Mouse (Mus musculus): Measurements from ENCODE around the gene Fam193a.

The Fam193a gene

GRCm38 (mm10) chr5:34381700-34382099, 12.0 kb downstream of the Fam193a start:
- DNase-seq (ENCODE audit: low read depth, low spot score), result no peak

DNA sequence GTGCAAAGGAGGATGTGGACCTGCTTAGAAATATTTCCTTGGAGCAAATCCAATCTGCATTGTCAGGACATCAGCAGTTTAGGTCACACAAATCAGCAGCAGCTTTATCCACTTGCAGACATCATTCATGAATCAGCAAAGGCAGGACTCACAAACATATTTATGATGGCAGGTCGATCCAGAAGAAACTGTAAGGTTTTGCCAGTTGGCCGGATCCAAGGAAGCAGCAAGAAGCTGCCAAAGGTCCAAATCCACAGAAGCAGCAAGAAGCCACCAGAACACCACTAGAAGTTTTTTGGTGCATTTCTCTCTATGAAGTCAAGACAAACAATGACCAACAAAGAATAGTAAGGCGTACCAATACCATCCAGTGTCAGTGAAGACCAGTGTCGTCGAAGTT, 15.9 kb downstream of the Fam193a start:
- no peak for DNase-seq (ENCODE audit: low read depth, low spot score)

DNA sequence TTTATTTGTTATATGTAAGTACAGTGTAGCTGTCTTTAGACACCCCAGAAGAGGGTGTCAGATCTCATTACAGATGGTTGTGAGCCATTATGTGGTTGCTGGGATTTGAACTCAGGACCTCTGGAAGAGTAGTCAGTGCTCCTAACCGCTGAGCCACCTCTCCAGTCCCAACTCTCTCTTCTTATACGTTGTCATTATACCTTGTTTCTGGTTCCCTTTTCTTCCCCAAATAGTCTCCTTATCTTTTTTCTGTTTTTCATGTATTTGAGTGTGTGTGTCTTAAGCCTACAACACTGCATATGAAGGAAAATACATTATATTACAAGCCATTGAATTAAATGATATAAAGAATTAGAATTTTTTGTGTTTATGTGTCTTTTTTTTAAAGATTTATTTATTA, 17.0 kb downstream of the Fam193a start:
- no peak for DNase-seq (ENCODE audit: low read depth, low spot score)

DNA sequence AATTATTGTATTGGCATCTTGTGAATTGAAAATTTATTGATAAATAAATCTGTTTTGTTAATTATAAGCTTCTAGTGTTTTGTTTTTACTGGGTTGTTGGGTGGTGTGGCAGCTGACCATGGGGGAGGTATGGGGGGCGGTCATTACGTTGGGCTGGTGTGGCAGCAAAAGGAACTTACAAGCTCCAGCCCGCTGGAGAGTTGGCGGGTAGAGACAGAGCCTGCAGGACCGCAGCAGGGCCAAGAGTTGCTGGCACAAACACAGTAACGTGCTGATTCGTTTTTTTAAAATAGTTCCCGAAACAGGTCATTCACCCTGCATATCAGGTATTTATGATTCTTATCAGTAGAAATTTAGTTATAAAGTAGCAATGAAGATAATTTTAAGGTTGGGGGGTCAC, 23.5 kb downstream of the Fam193a start:
- no peak for DNase-seq (ENCODE audit: low read depth, low spot score)

DNA sequence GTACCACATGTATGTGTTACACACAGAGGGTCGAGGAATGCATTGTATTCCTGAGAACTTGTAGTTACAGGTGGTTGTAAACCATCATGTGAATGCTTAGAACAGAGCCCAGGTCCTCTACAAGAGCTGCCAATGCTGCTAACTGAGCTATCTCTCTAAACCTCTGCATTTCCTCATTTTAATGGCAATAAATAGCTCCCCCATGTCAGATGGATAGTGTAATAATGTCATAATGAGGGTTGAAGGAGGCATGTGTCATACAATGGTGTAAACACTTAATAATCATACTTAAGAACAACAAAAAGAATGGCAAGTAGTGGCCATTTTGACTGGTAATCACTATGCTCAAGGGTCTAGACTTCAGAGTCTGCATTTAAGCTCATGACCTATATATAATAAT, 25.6 kb downstream of the Fam193a start:
- DNase-seq (ENCODE audit: low read depth, low spot score), result no peak

- DNase-seq (ENCODE audit: low read depth, low spot score), result no peak
Measured at GRCm38 (mm10) chr5:34395850-34396540, 26.3 kb downstream of the Fam193a start.

- DNase-seq (ENCODE audit: low read depth, low spot score), result no peak
Measured at GRCm38 (mm10) chr5:34397866-34398265, 28.1 kb downstream of the Fam193a start.

DNA sequence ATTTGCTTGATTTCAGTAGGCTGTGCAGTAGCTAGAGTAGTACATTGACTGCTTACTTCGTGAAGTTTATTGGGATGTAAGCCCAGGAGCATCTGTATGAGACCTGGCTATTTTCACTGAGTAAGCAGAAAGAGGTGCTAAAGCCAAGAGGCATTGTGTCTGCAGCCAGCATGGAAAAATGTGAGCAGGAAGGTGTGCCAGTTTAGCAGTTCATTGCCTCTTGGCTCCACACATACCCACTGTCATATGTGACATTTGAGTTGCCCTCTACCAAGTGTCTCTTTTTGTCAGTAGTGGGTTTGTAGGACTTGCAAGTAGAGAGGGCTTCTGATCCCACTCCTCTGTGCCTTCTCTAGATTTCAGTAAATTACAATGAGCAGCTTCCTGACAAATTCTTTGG, 28.6 kb downstream of the Fam193a start:
- DNase-seq (ENCODE audit: low read depth, low spot score), result no peak

- no peak for DNase-seq (ENCODE audit: low read depth, low spot score)
Measured at GRCm38 (mm10) chr5:34407366-34407918, 37.7 kb downstream of the Fam193a start.

DNA sequence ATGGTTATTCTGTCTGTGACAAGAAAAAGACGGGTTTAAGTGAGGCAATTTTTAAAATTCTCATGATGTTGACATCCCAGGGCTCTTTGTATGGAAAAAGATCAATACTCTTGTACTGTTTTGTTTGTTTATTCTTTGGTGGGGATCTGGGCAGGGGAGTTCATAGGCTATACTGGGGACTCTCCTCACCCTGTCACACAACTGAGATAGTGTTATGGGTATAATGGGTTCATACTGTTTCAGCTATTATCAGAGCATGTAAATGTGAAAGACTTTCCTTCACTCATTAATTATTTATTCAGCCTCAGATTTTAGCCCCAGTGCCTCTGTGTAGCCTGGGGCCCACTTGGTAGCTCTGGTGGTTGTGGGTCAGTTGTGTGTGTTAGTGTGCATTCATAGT, 39.3 kb downstream of the Fam193a start:
- DNase-seq (ENCODE audit: low read depth, low spot score), result no peak

GRCm38 (mm10) chr5:34410819-34411218, 41.1 kb downstream of the Fam193a start:
- no peak for DNase-seq (ENCODE audit: low read depth, low spot score)

- no peak for DNase-seq (ENCODE audit: low read depth, low spot score)
Measured at GRCm38 (mm10) chr5:34413921-34414320, 44.2 kb downstream of the Fam193a start.

GRCm38 (mm10) chr5:34417251-34418008, 47.7 kb downstream of the Fam193a start:
- no peak for DNase-seq (ENCODE audit: low read depth, low spot score)

DNA sequence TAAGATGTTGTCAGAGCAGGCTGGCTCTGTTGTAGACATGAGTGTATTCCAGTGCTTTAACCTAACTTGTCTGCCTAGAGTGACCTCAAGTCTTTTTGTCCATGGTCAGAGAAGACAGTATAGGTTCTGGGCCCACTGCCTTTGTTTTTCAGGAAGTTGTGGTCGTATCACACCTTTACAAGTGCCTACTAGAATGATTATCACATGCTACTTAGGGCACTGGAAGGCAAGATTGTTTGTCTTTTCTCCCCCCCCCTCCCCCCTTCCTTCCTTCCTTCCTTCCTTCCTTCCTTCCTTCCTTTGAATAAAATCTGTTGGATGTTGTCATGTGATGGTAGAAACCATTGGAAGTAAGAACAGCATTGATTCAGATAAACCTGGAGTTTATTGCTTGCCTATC, 49.5 kb downstream of the Fam193a start:
- no peak for DNase-seq (ENCODE audit: low read depth, low spot score)

DNA sequence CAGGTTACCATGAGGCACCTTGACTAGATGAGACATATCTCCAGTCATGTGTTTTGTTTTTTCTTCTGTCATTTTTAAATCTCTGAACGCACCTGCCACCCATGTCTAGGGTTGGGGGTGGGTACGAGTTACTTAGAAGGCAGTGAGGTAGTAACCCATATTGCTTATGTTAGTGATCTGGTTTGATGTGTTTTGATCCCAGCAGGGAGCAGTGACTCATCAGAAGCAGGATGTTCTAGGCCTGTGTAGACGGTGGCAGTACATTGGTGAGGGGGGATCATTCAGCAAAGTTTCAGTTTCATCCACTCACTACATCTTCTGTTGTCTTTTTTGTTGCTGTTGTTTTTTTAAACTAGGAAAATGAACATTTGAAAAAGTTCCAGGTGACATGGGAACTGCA, 61.0 kb downstream of the Fam193a start:
- no peak for DNase-seq (ENCODE audit: low read depth, low spot score)

DNA sequence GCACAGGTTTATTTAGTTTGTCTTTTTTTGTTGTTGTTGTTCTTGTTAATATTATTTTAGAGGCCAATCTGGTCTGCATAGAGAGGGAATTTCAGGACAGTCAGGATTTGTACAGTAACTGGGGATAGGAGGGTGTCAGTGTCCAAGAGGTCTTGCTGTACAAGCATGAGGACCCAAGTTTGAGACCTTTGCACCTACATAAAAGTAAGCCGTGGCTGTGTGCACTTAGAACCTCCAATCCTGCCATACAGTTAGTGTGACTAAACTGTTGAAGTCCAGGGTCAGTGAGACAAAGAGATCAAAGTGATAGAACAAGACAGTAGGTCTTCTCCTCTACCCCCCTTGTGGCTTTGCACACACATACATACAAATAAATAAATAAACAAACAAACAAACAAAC, 64.1 kb downstream of the Fam193a start:
- DNase-seq (ENCODE audit: low read depth, low spot score), result no peak

DNA sequence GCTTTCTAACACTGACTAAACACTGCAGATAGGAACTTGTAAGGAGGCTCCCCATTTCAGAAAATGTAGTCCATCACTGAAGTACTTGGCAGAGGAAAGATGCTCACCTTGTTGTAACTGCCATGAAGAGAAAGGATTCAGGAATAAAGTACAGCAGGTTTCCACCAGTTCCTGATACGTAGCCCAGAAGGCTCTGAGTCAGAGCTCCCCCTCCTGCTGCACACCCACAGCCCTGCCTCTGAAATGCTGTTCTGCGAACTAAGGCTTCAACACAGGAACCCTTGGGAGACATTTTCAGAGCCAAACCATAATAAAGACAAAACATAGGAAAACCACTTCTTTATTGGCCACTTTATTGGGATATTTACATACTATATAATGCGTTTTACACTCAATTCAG, 64.5 kb downstream of the Fam193a start:
- DNase-seq (ENCODE audit: low read depth, low spot score), result no peak

GRCm38 (mm10) chr5:34438052-34438451, 68.3 kb downstream of the Fam193a start:
- DNase-seq (ENCODE audit: low read depth, low spot score), result no peak

- DNase-seq (ENCODE audit: low read depth, low spot score), result no peak
Measured at GRCm38 (mm10) chr5:34438659-34439058, 68.9 kb downstream of the Fam193a start.

DNA sequence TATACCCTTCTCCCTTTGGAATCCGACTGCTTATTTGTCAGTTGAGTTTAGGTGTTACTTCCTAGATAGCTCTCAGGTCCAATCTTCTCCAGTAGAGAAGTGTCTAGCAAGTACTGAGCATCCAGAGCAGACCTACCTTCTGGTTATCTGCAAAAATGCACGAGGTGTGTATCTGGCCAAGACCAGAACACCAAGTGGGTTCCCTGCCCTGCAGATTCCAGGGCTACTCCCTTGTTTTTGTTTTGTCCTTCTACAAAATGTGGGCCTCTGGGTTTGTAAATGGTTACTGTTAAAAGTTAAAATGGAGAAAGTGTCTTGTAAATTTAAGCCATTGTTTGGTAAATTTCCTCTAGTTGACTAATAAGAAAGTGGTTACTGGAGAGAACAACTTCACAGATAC, 70.0 kb downstream of the Fam193a start:
- no peak for DNase-seq (ENCODE audit: low read depth, low spot score)

- no peak for DNase-seq (ENCODE audit: low read depth, low spot score)
Measured at GRCm38 (mm10) chr5:34441797-34442196, 72.1 kb downstream of the Fam193a start.

DNA sequence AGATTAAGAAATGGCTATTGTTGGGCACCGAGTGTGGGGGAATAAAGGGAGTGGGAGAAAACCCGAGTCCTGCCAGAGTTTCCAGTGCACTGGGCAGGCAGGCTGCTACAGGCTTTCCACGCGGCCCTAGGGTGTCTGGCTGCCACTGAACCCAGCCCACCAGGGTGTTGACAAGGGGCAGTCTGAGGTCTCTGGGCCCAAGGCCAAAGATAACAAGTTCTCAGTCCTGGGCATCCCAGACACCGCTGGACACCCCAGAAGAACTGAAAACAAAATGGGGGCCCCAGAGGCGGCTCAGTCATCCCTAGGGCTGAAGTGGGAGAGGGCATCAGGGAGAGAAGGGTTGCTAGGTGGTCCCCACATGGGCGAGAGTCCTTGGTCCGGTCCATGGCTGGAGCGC, 76.5 kb downstream of the Fam193a start:
- no peak for DNase-seq (ENCODE audit: low read depth, low spot score)

GRCm38 (mm10) chr5:34458994-34459393, 89.3 kb downstream of the Fam193a start:
- no peak for DNase-seq (ENCODE audit: low read depth, low spot score)

All from embryo, embryonic 11.5 days (tissue).